Mouse (Mus musculus): Measurements from ENCODE around the gene Abcb11.

DNA sequence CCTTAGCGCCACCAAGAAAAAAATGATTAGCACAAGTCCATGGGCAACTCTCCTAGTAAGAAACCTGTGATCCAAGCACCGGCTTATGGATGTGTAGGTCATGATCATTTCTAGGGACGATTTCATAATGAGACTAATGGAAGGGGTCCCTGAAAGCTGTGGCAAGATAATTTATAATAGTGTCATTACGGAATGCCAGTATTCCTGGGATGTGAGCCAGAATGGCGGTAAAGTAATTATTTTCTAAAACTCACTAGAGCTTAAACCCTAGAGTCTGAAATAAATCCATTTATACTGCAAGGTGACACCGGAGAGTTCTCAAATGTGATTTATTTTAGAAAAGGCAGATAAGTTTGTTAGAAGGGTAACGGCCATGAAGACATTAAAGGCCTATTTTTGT is 127.2 kb downstream of the Abcb11 start:
- TF ChIP-seq CTCF (IDR thresholded peaks at IDR 0.05; ENCODE audit: borderline replicate concordance, control insufficient read depth, extremely low read depth, insufficient read depth, low read length, poor library complexity) (no peak), POLR2A (IDR thresholded peaks at IDR 0.05; ENCODE audit: control insufficient read depth, extremely low read depth, insufficient read depth, low read length, poor library complexity) (no peak)
